Mouse (Mus musculus) right cerebral cortex, postnatal 10 days (tissue): ENCODE data around the gene Fzd2.
A peak's percentile ranks its signal among the peaks of the same experiment; 100 is the strongest.
"Not testable (repeated sequence)": the region's sequence is repeated elsewhere in the genome, so short reads cannot be mapped to it uniquely, and the experiment has no call there.

Experiments
- DNase-seq, 2 experiments: peaks; one replicate each; pipeline ENCODE4 v3.0.0; 2021; ENCODE audit warnings: low spot score in 2 of 2

Gene Fzd2

GRCm38 (mm10) chr11:102581281-102582015 is 22.7 kb upstream of the Fzd2 start:
- DNase-seq: no peak

- no peak for DNase-seq
Observed at GRCm38 (mm10) chr11:102582016-102582610, 22.1 kb upstream of the Fzd2 start.

DNA sequence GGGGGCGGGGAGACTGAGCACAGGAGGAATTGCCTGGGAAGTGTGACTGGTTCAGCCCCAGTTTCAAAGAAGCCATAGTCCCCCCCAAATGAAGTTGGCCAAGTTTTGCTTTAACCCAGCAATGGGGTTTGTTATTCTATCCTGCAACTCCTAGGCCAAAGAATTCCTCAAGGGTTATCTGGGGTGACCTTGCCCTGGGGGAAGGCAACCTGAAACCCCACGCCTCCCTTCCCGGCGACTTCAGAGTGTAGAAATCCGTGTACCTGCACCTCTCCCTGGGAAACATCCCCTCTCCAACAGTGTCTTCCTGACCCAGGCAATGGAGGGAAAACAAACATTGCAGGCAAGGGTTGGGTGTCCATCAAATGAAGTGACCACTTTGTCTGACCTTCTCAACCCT is 21.5 kb upstream of the Fzd2 start:
- DNase-seq: no peak

DNA sequence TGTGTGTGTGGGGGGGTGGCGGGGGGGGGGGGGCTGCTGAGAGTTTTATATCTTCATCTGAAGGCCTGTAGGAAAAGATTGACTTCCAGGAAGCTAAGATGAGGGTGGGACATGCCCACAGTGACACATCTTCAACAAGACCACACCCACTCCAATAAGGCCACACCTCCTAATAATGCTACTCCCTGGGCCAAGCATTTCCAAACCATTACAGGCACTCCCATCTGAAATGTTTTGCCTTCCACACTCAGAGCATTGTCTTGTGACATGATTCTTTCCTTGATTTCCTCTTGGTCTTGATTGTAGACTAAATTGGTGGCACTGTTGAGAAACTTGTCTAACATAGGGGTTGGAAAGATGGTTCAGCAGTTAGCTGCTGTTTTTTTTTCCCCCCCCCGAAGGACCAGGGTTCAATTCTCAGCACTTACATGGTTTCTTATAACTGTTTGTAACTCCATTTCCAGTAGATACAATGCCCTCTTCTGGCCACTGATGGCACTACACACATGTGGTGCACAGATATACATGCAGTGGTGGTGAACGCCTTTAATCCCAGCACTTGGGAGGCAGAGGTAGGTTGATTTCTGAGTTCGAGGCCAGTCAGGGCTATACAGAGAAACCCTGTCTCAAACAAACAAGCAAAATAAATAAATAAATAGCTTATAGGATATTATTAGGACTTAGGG is 17.6 kb upstream of the Fzd2 start:
- DNase-seq: no peak

DNA sequence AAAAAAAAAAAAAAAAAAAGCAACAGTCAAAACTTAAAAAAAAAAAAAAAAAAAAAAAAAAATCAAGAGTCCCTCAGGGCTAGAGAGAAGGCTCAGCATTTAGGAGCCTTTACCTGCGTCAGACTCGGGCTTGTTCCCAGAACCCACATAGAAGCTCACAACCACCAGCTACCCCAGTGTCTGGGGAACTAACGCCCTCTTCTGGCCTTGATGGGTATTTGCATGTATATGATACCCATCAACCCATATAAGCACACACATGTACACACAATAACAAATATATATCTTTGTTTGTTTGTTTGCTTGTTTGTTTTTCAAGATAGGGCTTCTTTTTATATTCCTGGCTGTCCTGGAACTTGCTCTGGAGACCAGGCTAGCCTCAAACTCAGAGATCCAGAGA is 16.6 kb upstream of the Fzd2 start:
- no peak for DNase-seq

- DNase-seq: no peak
Observed at GRCm38 (mm10) chr11:102595341-102595820, 8.8 kb upstream of the Fzd2 start.

- no peak for DNase-seq
Observed at GRCm38 (mm10) chr11:102599912-102600311, 4.3 kb upstream of the Fzd2 start.

- DNase-seq: peak in 1 of 2 experiments; percentile 8
Observed at GRCm38 (mm10) chr11:102602816-102603495, 1.2 kb upstream of the Fzd2 start.

- DNase-seq: peak; percentile 40 to 56
Observed at GRCm38 (mm10) chr11:102603496-102603850, 723 bp upstream of the Fzd2 start.

DNA sequence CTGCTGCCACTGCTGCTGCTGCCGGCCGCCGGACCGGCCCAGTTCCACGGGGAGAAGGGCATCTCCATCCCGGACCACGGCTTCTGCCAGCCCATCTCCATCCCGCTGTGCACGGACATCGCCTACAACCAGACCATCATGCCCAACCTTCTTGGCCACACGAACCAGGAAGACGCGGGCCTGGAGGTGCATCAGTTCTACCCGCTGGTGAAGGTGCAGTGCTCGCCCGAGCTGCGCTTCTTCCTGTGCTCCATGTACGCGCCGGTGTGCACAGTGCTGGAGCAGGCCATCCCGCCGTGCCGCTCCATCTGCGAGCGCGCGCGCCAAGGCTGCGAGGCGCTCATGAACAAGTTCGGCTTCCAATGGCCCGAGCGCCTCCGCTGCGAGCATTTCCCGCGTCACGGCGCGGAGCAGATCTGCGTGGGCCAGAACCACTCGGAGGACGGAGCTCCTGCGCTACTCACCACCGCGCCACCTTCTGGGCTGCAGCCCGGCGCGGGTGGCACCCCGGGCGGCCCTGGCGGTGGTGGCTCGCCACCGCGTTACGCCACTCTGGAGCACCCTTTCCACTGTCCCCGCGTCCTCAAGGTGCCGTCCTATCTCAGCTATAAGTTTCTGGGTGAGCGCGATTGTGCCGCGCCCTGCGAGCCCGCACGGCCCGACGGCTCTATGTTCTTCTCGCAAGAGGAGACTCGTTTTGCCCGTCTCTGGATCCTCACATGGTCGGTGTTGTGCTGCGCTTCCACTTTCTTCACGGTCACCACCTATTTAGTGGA is 769 bp downstream of the Fzd2 start:
- peak; percentile 49 to 54 for DNase-seq

DNA sequence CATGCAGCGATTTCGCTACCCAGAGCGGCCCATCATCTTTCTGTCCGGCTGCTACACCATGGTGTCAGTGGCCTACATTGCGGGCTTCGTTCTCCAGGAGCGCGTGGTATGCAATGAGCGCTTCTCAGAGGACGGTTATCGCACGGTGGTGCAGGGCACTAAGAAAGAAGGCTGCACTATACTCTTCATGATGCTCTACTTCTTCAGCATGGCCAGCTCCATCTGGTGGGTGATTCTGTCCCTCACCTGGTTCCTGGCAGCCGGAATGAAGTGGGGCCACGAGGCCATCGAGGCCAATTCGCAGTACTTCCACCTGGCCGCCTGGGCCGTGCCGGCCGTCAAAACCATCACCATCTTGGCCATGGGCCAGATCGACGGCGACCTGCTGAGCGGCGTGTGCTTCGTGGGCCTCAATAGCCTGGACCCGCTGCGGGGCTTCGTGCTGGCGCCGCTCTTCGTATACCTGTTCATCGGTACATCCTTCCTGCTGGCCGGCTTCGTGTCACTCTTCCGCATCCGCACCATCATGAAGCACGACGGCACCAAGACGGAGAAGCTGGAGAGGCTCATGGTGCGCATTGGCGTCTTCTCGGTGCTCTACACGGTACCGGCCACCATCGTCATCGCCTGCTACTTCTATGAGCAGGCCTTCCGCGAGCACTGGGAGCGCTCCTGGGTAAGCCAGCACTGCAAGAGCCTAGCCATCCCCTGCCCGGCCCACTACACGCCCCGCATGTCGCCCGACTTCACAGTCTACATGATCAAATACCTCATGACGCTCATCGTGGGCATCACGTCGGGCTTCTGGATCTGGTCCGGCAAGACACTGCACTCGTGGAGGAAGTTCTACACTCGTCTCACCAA is 1.6 kb downstream of the Fzd2 start:
- peak in 1 of 2 experiments; percentile 34 for DNase-seq

GRCm38 (mm10) chr11:102606751-102607171 is 2.6 kb downstream of the Fzd2 start:
- DNase-seq: no peak

- not testable (repeated sequence) for DNase-seq
Observed at GRCm38 (mm10) chr11:102607201-102607600, 3.0 kb downstream of the Fzd2 start.

- DNase-seq: no peak
Observed at GRCm38 (mm10) chr11:102607686-102608548, 3.7 kb downstream of the Fzd2 start.

GRCm38 (mm10) chr11:102608691-102609090 is 4.5 kb downstream of the Fzd2 start:
- DNase-seq: no peak

- no peak for DNase-seq
Observed at GRCm38 (mm10) chr11:102609483-102609882, 5.3 kb downstream of the Fzd2 start.

DNA sequence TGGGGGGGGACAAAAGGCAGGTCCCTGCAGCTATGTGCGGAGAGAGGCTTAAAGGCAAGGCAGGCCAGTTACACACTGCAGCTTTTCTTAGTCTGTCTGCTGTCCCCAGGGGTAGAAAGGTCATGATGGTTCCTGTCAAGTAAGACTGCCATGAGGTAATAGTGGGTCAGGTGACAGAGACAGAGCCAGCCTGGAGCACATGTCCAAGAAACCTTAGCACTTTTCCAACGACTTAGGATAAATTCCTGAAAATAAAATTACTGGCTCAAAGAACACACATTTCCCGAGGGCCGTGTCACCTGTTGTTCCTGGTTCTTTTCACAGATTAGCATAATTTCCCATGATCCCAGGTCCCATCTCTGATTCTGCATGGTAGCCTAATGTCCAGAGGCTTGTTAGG is 6.1 kb downstream of the Fzd2 start:
- no peak for DNase-seq

DNA sequence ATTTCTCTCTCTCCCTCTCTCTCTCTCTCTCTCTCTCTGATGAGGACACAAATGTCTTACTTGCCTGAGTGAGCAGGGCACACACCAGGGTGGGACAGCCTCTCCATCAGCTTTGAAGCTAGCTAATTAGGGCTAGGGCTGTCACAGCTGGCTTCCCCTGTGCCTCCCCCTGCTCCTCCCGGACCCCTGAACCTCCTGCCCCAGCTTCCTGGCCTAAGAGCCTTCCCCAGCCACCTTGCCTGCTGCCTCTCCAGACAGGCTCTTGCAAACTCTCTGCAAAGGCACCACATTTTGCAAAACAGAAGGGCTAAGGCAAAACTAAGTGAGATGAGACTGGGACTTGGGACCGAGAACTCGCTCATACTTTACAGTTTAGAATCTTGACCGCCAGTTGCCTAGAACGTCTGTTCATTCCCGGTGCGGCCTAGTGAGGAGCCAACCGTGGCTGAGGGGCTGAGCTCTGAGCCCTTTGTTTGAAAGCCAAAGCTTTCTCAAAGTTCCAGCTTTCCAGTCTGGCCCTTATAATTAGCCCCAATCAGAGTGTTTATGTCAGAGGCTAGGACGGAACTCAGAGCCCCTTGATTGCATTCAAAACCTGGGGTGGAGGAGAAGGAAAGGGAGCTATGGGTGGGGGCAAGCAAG is 6.6 kb downstream of the Fzd2 start:
- DNase-seq: no peak

- DNase-seq: no peak
Observed at GRCm38 (mm10) chr11:102611317-102611705, 7.1 kb downstream of the Fzd2 start.
